Mouse (Mus musculus) neural tube, embryonic 11.5 days (tissue): ENCODE results near the gene Slc6a13. TPM values are rescaled to one million over a fixed set of nuclear protein-coding genes. Genes with fewer than 3 reads are reported as not detected.

Source experiments
- ATAC-seq: fragments of 200-750 bp; cut with Nextera tagmentation; 2 replicates; pipeline ENCODE4 v1.8.0; 2017; ENCODE audit warnings: moderate number of reproducible peaks, mild to moderate bottlenecking, moderate TSS enrichment, moderate library complexity; ENCODE audit not compliant: insufficient read depth, low FRiP score, low TSS enrichment
- DNase-seq: peaks from one replicate; pipeline ENCODE4 v3.0.0-alpha.2; 2015; ENCODE audit warnings: low spot score
- H3K27ac ChIP-seq: fragments of 300-500 bp; sonication (generic); 2 replicates; pipeline ENCODE4 v1.5.1; 2014; ENCODE audit warnings: low read depth, mild to moderate bottlenecking, low read length
- H3K27me3 ChIP-seq: fragments of 300-500 bp; sonication (generic); 2 replicates; pipeline ENCODE4 v1.6.1; 2014; ENCODE audit warnings: mild to moderate bottlenecking, low read length, mixed read lengths; ENCODE audit not compliant: control insufficient read depth, insufficient read depth
- H3K36me3 ChIP-seq: fragments of 300-500 bp; sonication (generic); 2 replicates; pipeline ENCODE4 v1.6.1; 2014; ENCODE audit warnings: mild to moderate bottlenecking, low read length, moderate library complexity, mixed read lengths; ENCODE audit not compliant: control insufficient read depth, insufficient read depth
- H3K4me1 ChIP-seq: fragments of 300-500 bp; sonication (generic); 2 replicates; pipeline ENCODE4 v1.6.1; 2014; ENCODE audit warnings: low read length, mixed read lengths; ENCODE audit not compliant: control insufficient read depth, insufficient read depth
- H3K4me2 ChIP-seq: fragments of 300-500 bp; sonication (generic); 2 replicates; pipeline ENCODE4 v1.6.1; 2014; ENCODE audit warnings: low read depth, mild to moderate bottlenecking, moderate library complexity
- H3K4me3 ChIP-seq: fragments of 300-500 bp; sonication (generic); 2 replicates; pipeline ENCODE4 v1.5.1; 2014; ENCODE audit warnings: low read depth, low read length
- H3K9ac ChIP-seq: fragments of 300-500 bp; sonication (generic); 2 replicates; pipeline ENCODE4 v1.6.1; 2014; ENCODE audit warnings: mild to moderate bottlenecking, low read length
- H3K9me3 ChIP-seq: fragments of 300-500 bp; sonication (generic); 2 replicates; pipeline ENCODE4 v1.6.1; 2016; ENCODE audit warnings: low read length; ENCODE audit not compliant: control insufficient read depth
- WGBS: fragments of 180-500 bp; shearing (Covaris S2); extraction: QIAGEN DNeasy Blood & Tissue Kit; methylation state at CpG from one replicate; pipeline ENCODE4 v1.1.7; 2014; 5-methylcytosine and 5-hydroxymethylcytosine counted together
- polyA plus RNA-seq: library from polyadenylated mRNA; unstranded; fragments of >200 nt; fragmentation: Nextera tagmentation; extraction: Ambion mirVana; gene quantifications from 2 replicates; pipeline ENCODE4 v1.2.1, GENCODE M21; 2014

Slc6a13 gene
- polyA plus RNA-seq, 1 experiment from 2014 or later = 2.9 TPM

GRCm38 (mm10) chr6:121336558-121336957 is 36.5 kb downstream of the Slc6a13 start:
- 73% methylated on average over 8 of the region's 8 CpGs for WGBS
- no peak overlapping the region for H3K4me3 ChIP-seq
- H3K4me1 ChIP-seq = no peaks in the 10 kb centered on the region
- no peak for DNase-seq
- no peak overlapping the region for H3K27ac ChIP-seq
- H3K9me3 ChIP-seq = no peaks in the 10 kb centered on the region
- H3K27me3 ChIP-seq = no peaks in the 10 kb centered on the region
- no peak for ATAC-seq
- H3K4me2 ChIP-seq = no peak overlapping the region
- no peaks in the 10 kb centered on the region for H3K36me3 ChIP-seq
- H3K9ac ChIP-seq = no peak overlapping the region

DNA sequence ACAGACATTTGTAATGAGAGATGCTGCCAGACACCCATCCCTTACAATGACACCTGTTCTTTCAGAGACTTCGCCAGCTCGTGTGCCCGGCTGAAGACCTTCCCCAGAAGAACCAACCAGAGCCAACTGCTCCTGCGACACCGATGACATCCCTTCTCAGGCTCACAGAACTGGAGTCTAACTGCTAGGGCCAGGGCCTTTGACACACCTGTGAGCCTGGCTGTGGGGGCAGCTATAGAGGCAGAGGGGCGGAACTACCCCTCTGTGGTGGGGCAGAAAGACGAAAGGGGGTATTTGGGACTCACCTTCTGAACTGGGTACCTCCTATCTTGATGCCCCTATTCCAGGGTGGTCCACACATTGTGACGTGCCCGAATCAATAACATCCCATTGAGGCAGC is 37.2 kb downstream of the Slc6a13 start:
- ATAC-seq (no peak), DNase-seq (no peak)
- H3K27ac ChIP-seq = no peak overlapping the region
- no peaks in the 10 kb centered on the region for H3K9me3 ChIP-seq
- H3K4me2 ChIP-seq = no peak overlapping the region
- H3K36me3 ChIP-seq = no peaks in the 10 kb centered on the region
- 88% methylated on average over 9 of the region's 9 CpGs for WGBS
- no peaks in the 10 kb centered on the region for H3K4me1 ChIP-seq
- no peak overlapping the region for H3K9ac ChIP-seq
- no peak overlapping the region for H3K4me3 ChIP-seq
- H3K27me3 ChIP-seq = no peaks in the 10 kb centered on the region

GRCm38 (mm10) chr6:121337770-121338518 is 37.9 kb downstream of the Slc6a13 start:
- peak; percentile 81 for ATAC-seq
- WGBS = 32% methylated on average over 3 of the region's 3 CpGs
- H3K27me3 ChIP-seq = no peaks in the 10 kb centered on the region

DNA sequence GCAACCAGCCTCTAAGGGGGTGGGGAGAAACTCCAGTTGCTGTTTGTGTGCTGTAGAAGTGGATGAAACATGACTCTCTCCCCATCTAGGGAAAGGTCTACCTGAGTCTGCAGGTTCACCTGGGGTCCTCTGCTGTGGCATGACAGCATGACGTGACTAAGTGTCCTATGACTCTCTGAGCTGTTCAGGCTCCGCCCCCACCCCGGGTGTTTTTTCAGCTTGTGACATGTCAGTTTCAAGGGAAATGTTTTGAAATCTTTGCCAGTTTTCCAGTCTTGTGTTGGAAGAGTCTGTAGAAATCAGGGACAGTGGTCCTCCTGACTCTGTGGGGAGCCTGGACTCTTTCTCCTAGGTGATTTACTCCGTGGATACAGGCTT is 38.5 kb downstream of the Slc6a13 start:
- Histone ChIP-seq H3K9ac (no peak overlapping the region), H3K4me1 (no peaks in the 10 kb centered on the region), H3K36me3 (no peaks in the 10 kb centered on the region), H3K27ac (no peak overlapping the region), H3K4me3 (no peak overlapping the region), H3K9me3 (no peaks in the 10 kb centered on the region), H3K27me3 (no peaks in the 10 kb centered on the region), H3K4me2 (no peak overlapping the region)
- DNase-seq (no peak), ATAC-seq (peak; percentile 27; the same call in 1 of the 2 replicates)
- WGBS = 52% methylated on average over 4 of the region's 4 CpGs

More at GRCm38 (mm10) chr6:121337770-121338518, 37.9 kb downstream of the Slc6a13 start:
- Histone ChIP-seq H3K4me2 (no peak overlapping the region), H3K4me3 (no peak overlapping the region), H3K4me1 (no peaks in the 10 kb centered on the region), H3K9ac (no peak overlapping the region), H3K9me3 (no peaks in the 10 kb centered on the region), H3K27ac (no peak overlapping the region), H3K36me3 (no peaks in the 10 kb centered on the region)
- DNase-seq = peak; percentile 88

DNA sequence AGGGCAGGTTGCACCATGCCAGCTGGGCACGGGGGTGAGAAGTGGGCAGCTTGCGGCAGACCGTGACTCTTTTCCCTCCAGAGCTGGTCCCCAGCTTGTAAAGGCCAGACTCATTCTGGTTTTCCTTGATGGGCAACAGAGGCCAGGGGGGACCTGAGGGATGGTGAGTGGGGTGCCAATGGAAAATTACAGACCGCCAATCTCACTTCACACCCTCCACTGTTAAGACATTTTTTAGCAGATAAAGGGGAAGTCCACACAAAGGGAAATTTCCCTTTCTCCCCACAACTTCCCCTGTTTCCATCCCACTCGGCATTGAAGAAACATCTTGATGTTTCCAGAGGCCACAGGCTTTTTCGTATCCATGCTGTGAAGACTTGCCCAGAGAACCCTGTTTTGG is 41.6 kb downstream of the Slc6a13 start:
- ATAC-seq (no peak), DNase-seq (no peak)
- 88% methylated on average over 6 of the region's 6 CpGs for WGBS

DNA sequence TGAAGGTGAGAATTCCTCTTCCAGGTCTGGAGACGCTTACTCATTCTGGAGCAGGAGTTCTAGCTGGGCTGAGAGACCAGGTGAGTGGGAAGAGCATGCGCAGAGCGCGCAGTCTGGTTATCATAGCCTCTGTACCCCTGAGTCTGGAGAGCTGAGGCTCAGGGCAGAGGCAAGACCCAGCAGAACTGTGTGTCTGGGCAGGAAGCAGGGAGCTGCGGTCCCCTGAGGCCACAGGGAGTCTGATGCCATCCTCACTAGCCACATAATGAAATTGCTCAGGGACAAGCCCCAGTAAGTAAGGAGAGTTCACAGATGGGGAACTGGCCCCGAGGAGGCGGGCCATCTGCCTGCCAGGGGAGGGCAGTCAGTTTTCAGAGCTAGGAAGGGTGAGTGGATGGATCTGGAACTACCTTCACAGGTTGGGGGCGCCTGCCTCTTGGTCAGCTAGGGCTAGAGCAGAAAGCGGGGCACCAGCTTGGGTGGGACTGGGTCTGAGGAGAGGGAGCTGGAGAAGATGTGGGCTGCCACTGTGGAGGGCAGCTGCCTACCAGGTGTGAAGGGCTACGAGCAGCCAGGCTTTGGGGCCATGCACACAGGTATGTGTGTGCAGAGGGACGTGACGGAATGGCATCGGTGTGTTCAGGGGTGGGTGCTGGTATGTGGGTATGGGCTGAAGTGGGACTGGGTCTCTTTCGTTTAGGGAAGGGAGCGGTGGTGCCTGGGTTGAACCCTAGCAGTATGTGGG is 43.2 kb downstream of the Slc6a13 start, which contains the start of gene Slc6a12:
Gene Slc6a12 (plus strand): TSS at position 51 of the 745 bp plus-strand sequence.
- Histone ChIP-seq H3K9me3 (no peaks in the 10 kb centered on the region), H3K4me2 (no peak within 1 kb of the TSS), H3K4me1 (peaks cover 3% of the 10 kb centered on the region; the same call in 1 of the 2 replicates), H3K9ac (no peak within 1 kb of the TSS), H3K27ac (no peak within 1 kb of the TSS), H3K4me3 (no peak within 1 kb of the TSS), H3K27me3 (no peaks in the 10 kb centered on the region), H3K36me3 (no peaks in the 10 kb centered on the region)
- WGBS = 79% methylated on average over 15 of the region's 15 CpGs
- ATAC-seq (no peak), DNase-seq (no peak)

More for the DNA sequence above, 41.6 kb downstream of the Slc6a13 start:
- Histone ChIP-seq H3K4me3 (no peak overlapping the region), H3K27me3 (no peaks in the 10 kb centered on the region), H3K4me1 (peaks cover 2% of the 10 kb centered on the region; the same call in 1 of the 2 replicates), H3K4me2 (no peak overlapping the region), H3K27ac (no peak overlapping the region), H3K9me3 (no peaks in the 10 kb centered on the region), H3K9ac (no peak overlapping the region), H3K36me3 (no peaks in the 10 kb centered on the region)

DNA sequence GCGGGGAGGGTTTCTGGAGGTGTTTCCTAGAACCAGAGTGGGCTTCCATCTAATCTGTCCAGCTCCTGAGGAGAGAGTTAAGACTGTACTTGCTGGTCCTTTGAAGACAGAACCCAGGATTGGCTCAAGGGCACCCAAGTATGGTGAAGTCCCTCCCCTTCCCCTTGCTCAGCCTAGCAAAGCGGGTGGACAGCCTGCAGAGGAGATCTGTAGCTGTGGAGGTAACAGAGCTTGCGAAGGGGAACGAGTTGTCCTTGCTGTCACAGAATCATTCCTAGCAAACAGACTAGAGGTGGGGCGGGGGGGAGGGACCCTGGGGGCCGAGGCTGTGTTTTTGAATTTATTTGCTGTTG is 43.7 kb downstream of the Slc6a13 start:
- no peaks in the 10 kb centered on the region for H3K36me3 ChIP-seq
- DNase-seq = no peak
- H3K27ac ChIP-seq = no peak overlapping the region
- no peak overlapping the region for H3K9ac ChIP-seq
- 67% methylated on average over 6 of the region's 6 CpGs for WGBS
- ATAC-seq = no peak
- no peak overlapping the region for H3K4me3 ChIP-seq
- peaks cover 3% of the 10 kb centered on the region; the same call in 1 of the 2 replicates for H3K4me1 ChIP-seq
- no peaks in the 10 kb centered on the region for H3K27me3 ChIP-seq
- no peaks in the 10 kb centered on the region for H3K9me3 ChIP-seq
- H3K4me2 ChIP-seq = no peak overlapping the region

DNA sequence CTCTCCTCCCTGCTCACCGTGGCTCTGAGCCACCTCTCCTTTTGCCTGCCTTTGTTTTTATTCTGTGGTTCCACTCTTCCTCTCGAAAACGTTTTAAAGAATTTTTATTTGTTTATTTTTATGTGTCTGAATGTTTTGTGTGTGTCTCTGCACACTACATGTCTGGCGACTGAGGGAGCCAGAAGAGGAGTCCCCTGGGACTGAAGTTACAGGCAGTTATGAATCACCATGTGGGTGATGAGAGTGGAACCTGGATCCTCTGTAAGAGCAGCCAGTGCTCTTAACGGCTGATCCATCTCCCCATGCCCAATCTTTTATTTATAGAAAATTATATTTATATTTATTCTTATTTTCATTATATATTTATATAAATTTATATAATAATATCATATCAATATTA is 44.3 kb downstream of the Slc6a13 start:
- H3K4me3 ChIP-seq = no peak overlapping the region
- H3K4me2 ChIP-seq = no peak overlapping the region
- 63% methylated on average over 5 of the region's 5 CpGs for WGBS
- H3K27ac ChIP-seq = no peak overlapping the region
- H3K9ac ChIP-seq = no peak overlapping the region
- H3K27me3 ChIP-seq = no peaks in the 10 kb centered on the region
- ATAC-seq = no peak
- DNase-seq = no peak
- H3K9me3 ChIP-seq = no peaks in the 10 kb centered on the region
- no peaks in the 10 kb centered on the region for H3K36me3 ChIP-seq
- H3K4me1 ChIP-seq = peaks cover 3% of the 10 kb centered on the region; the same call in 1 of the 2 replicates
